Mouse (Mus musculus) embryonic facial prominence, embryonic 12.5 days (tissue): Measurements from ENCODE around the gene Arl3. TPM values are rescaled to one million over a fixed set of nuclear protein-coding genes. Genes with fewer than 3 reads are reported as not detected.
"Not testable (repeated sequence)": the region's sequence is repeated elsewhere in the genome, so short reads cannot be mapped to it uniquely, and the experiment has no call there.

Source experiments
- ATAC-seq: fragments of 200-750 bp; cut with Nextera tagmentation; 2 replicates; pipeline ENCODE4 v1.8.0; 2017; ENCODE audit not compliant: insufficient number of reproducible peaks, insufficient read depth, low FRiP score, low TSS enrichment
- H3K27ac ChIP-seq: fragments of 300-500 bp; sonication (generic); 2 replicates; pipeline ENCODE4 v1.5.1; 2016; ENCODE audit warnings: mild to moderate bottlenecking
- H3K27me3 ChIP-seq: fragments of 300-500 bp; sonication (generic); 2 replicates; pipeline ENCODE4 v1.6.1; 2016; ENCODE audit warnings: mild to moderate bottlenecking, moderate library complexity
- H3K36me3 ChIP-seq: fragments of 300-500 bp; sonication (generic); 2 replicates; pipeline ENCODE4 v1.6.1; 2016; ENCODE audit warnings: mild to moderate bottlenecking
- H3K4me1 ChIP-seq: fragments of 300-500 bp; sonication (generic); 2 replicates; pipeline ENCODE4 v1.6.1; 2016
- H3K4me2 ChIP-seq: fragments of 300-500 bp; sonication (generic); replicated peaks from 2 replicates; pipeline ENCODE4 v1.6.1; 2016; ENCODE audit warnings: mild to moderate bottlenecking, moderate library complexity
- H3K4me3 ChIP-seq: fragments of 300-500 bp; sonication (generic); 2 replicates; pipeline ENCODE4 v1.5.1; 2016; ENCODE audit warnings: mild to moderate bottlenecking
- H3K9ac ChIP-seq: fragments of 300-500 bp; sonication (generic); 2 replicates; pipeline ENCODE4 v1.6.1; 2016; ENCODE audit warnings: mild to moderate bottlenecking, moderate library complexity
- H3K9me3 ChIP-seq: fragments of 300-500 bp; sonication (generic); 2 replicates; pipeline ENCODE4 v1.6.1; 2016; ENCODE audit warnings: mild to moderate bottlenecking, moderate library complexity
- WGBS: fragments of 180-500 bp; shearing (Covaris S2); methylation state at CpG from one replicate; pipeline ENCODE4 v1.1.7; 2016; 5-methylcytosine and 5-hydroxymethylcytosine counted together
- polyA plus RNA-seq: library from polyadenylated mRNA; unstranded; fragments of >200 nt; fragmentation: Nextera tagmentation; extraction: Ambion mirVana; gene quantifications from 2 replicates; pipeline ENCODE4 v1.2.1, GENCODE M21; 2016

Gene Arl3
- polyA plus RNA-seq, 1 experiment from 2014 or later, result 191 TPM

DNA sequence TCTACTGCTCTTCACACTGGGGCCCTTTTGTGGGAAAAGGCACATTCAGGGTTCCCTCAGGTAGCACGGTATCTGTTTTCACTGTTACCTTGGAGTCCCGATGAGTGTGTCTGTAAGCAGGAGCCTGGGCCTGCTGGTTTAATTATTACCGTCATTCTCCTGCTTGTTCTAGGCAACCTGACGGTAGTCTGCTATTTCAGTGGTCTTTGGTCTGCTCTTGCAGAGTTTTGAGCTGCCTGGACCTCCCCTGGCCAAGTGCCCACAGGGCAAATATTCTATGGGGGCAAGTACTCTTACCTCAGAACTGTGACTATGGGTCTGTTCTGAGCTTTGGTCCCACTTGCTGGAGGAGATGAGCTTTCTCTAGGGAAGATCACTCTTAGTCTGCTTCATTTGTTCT, 2.2 kb upstream of the Arl3 start:
- no peak overlapping the region for H3K27ac ChIP-seq
- ATAC-seq, result no peak
- no peaks in the 10 kb centered on the region for H3K27me3 ChIP-seq
- 47% methylated on average over 4 of the region's 4 CpGs for WGBS
- no peak overlapping the region for H3K9ac ChIP-seq
- H3K9me3 ChIP-seq, result no peaks in the 10 kb centered on the region
- H3K36me3 ChIP-seq, result no peaks in the 10 kb centered on the region
- no peak overlapping the region for H3K4me3 ChIP-seq
- no peak overlapping the region for H3K4me2 ChIP-seq
- peaks cover 17% of the 10 kb centered on the region for H3K4me1 ChIP-seq

DNA sequence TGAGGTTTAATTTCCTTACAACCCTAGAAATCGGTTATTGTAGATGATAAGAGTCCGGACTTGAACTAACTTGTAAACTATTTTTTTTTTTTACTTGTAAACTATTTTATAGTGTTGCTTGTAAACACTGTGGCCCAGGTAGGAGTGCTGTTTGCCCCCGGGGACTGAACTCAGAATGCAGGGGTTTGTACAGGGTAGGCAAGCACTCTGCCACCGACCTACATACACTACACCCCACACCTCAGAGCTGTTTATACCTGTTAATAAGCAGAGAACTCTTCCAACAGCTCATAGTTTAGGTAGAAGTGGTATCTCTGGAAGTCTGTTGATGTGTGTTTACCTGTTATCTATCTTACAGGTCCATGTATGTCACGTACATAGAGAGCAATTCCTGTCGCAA, 992 bp upstream of the Arl3 start:
- WGBS, result 46% methylated on average over 6 of the region's 6 CpGs
- no peaks in the 10 kb centered on the region for H3K9me3 ChIP-seq
- H3K4me1 ChIP-seq, result peaks cover 17% of the 10 kb centered on the region
- H3K27me3 ChIP-seq, result no peaks in the 10 kb centered on the region
- no peak overlapping the region for H3K27ac ChIP-seq
- H3K36me3 ChIP-seq, result no peaks in the 10 kb centered on the region
- H3K4me2 ChIP-seq, result peak overlapping the region; percentile 73
- H3K4me3 ChIP-seq, result peak overlapping the region; percentile 80
- no peak for ATAC-seq
- peak overlapping the region; percentile 69 for H3K9ac ChIP-seq

DNA sequence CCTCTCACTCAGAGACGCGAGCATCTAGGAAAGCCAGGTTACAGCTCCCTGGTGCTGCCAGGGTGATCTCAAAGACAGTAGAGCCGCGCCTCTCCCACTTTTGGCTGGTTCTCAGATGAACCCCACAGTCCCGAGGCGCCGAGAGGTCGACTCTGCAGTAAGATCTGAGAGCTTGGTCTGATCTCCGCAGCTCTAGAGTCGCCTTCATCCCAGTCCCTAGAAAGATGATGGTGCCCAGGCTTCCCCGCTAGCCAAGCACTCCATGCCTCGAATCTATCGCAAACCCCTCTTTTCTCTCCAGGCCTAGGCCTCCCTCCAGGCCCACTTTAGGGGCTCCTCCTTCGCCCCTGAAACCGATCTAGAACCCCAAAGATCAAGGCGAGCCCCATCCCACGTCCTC, 450 bp downstream of the Arl3 start:
- Histone ChIP-seq H3K27ac (peak overlapping the region; percentile 80), H3K27me3 (no peaks in the 10 kb centered on the region), H3K4me2 (peak overlapping the region; percentile 73), H3K9me3 (no peaks in the 10 kb centered on the region), H3K36me3 (0 out of 2 replicates have a peak, but pooled peaks cover 2% of the 10 kb centered on the region), H3K9ac (peak overlapping the region; percentile 79), H3K4me1 (peaks cover 17% of the 10 kb centered on the region), H3K4me3 (peak overlapping the region; percentile 80)
- ATAC-seq, result peak; percentile 25
- 1% methylated on average over 17 of the region's 17 CpGs for WGBS

DNA sequence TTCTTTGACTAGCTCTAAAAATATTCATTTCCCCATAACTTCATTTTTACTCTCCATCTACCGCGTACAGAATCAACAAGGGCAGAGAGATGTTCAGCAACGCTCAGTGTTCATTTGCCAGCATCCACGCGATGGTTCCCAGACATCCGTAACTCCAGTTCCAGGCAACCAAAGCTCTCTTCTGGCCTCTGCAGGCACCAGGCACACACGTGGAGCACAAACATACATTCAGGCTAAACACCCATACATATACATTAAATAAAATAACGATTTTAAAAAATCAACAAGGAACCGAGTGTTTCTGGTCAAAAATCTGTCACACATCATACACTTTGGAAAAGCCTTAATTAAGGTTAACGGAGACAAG, 1.1 kb downstream of the Arl3 start:
- H3K4me2 ChIP-seq, result peak overlapping the region; percentile 73
- no peaks in the 10 kb centered on the region for H3K9me3 ChIP-seq
- H3K4me3 ChIP-seq, result peak overlapping the region; percentile 80
- H3K9ac ChIP-seq, result peak overlapping the region; percentile 79; the same call in 1 of the 2 replicates
- no peaks in the 10 kb centered on the region for H3K27me3 ChIP-seq
- H3K4me1 ChIP-seq, result peaks cover 17% of the 10 kb centered on the region
- no peak overlapping the region for H3K27ac ChIP-seq
- 16% methylated on average over 10 of the region's 10 CpGs for WGBS
- 0 out of 2 replicates have a peak, but pooled peaks cover 6% of the 10 kb centered on the region for H3K36me3 ChIP-seq
- ATAC-seq, result no peak

DNA sequence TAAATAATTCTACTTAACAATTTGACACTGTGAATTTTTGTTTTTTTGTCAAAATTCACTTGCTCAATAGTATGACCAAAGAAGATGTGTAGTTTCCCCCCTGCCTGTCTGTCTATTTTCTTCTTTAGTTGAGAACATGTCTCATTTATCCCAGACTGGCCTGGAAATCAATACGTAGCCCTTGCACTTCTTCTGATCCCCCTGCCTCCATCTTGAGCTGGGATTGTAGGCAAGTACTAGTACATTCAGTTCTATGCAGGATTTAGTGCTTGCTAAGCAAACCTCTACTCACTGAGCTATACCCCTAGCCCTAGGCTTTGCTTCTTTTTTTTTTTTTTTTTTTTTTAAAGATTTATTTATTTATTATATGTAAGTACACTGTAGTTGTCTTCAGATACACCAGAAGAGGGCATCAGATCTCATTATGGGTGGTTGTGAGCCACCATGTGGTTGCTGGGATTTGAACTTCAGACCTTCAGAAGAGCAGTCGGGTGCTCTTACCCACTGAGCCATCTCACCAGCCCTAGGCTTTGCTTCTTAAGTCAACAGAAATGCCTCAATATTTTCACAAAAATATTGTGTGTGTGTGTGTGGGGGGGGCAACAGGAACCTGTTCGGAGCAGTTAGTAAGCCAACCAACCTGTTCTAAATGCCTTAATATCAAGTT, 1.7 kb downstream of the Arl3 start:
- not testable (repeated sequence) for H3K9me3 ChIP-seq, H3K27ac ChIP-seq, H3K9ac ChIP-seq, H3K36me3 ChIP-seq, ATAC-seq, H3K4me3 ChIP-seq, H3K27me3 ChIP-seq
- Histone ChIP-seq H3K4me1 (peaks cover 17% of the 10 kb centered on the region), H3K4me2 (peak overlapping the region; percentile 73)
- WGBS, result 74% methylated on average over 3 of the region's 3 CpGs

DNA sequence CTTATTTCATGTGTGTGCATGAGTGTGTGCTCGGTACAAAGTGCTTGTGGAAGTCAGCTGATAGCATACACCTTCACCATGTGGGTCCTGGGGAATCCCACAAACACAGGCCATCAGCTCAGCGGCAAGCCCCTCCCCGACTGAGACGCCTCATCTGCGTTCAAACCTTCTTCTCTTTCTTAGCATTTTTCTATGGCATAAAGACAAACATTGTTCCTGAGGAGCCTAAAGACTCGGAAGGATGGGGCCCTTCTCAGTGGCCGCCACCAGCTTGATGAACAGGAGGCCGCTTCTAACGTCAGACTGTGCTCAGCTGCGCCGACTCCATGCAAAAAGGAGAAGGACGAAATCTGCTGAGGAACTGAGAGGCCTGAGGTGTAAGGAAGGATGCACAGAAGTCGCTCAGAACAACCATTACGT, 8.9 kb downstream of the Arl3 start:
- Histone ChIP-seq H3K4me3 (no peak overlapping the region), H3K4me1 (no peaks in the 10 kb centered on the region), H3K9me3 (no peaks in the 10 kb centered on the region), H3K9ac (no peak overlapping the region), H3K27me3 (no peaks in the 10 kb centered on the region), H3K4me2 (no peak overlapping the region), H3K27ac (no peak overlapping the region), H3K36me3 (0 out of 2 replicates have a peak, but pooled peaks cover 6% of the 10 kb centered on the region)
- no peak for ATAC-seq
- 81% methylated on average over 14 of the region's 14 CpGs for WGBS

DNA sequence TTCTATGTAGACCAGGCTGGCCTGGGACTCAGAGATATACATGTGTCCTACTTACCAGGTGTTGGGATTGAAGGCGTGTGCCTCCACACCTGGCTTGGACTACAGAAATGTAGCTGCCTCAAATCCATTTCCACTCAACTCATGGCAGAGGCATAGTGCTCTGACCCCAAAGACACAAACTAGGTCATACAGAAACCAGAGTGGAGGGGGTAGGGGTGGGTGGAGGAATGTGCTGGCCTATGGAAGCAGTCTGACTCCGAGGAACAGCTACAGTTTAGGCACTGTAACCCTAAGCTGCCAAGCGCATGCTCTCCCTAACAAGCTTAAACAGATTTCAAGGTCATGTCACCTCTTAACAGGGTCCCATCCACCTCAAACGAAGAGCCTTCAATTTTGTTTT, 9.4 kb downstream of the Arl3 start:
- no peak overlapping the region for H3K27ac ChIP-seq
- no peaks in the 10 kb centered on the region for H3K9me3 ChIP-seq
- 76% methylated on average over 4 of the region's 4 CpGs for WGBS
- H3K9ac ChIP-seq, result no peak overlapping the region
- H3K36me3 ChIP-seq, result 0 out of 2 replicates have a peak, but pooled peaks cover 6% of the 10 kb centered on the region
- H3K27me3 ChIP-seq, result no peaks in the 10 kb centered on the region
- H3K4me3 ChIP-seq, result no peak overlapping the region
- H3K4me2 ChIP-seq, result no peak overlapping the region
- no peaks in the 10 kb centered on the region for H3K4me1 ChIP-seq
- no peak for ATAC-seq

DNA sequence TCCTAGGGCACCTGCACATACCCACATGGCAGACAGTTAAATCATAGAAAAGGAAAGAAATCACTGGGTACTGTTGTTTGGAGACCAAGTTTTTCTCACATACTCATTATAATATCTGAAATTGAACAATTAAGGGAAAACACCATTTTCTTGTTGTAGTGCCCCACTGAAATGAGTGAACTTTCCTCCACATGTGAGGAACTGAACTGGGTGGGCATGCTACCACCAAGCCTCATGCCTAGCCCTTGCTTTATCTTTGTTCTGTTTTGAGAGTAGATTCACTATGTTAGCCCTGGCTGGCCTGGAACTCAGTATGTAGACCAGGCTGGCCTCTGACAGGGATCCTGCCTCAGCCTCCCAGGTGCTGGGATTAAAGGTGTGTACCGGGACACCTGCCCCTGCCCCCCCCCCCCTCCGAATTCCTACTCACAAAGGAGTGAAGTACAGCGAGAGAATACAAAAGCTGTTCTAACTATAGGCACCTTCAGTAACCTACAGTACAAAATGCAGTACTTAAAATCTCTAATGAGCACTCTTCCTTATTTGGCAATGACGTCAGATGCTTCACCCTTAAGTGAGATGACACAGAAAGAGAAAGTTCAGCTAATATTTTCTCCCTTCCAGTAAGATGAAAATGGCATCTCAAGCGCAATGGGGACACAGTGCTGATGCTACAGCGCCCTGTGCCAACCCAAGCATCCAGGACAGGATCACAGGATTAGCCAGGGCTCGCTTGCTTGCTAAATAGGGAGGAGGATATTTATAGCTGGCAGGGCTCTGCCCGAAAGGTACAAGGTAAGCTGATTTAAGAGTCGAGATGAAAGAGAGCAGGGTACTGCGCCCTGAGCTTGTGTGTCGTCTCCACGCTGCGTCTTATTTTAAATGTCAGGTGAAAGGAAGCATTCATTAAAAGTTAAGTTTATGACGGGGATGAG, 10.2 kb downstream of the Arl3 start:
- Histone ChIP-seq H3K9ac (no peak overlapping the region), H3K36me3 (peaks cover 8% of the 10 kb centered on the region; the same call in 1 of the 2 replicates), H3K4me3 (no peak overlapping the region), H3K27me3 (no peaks in the 10 kb centered on the region), H3K9me3 (no peaks in the 10 kb centered on the region), H3K27ac (no peak overlapping the region), H3K4me2 (no peak overlapping the region), H3K4me1 (no peaks in the 10 kb centered on the region)
- 88% methylated on average over 14 of the region's 14 CpGs for WGBS
- no peak for ATAC-seq

DNA sequence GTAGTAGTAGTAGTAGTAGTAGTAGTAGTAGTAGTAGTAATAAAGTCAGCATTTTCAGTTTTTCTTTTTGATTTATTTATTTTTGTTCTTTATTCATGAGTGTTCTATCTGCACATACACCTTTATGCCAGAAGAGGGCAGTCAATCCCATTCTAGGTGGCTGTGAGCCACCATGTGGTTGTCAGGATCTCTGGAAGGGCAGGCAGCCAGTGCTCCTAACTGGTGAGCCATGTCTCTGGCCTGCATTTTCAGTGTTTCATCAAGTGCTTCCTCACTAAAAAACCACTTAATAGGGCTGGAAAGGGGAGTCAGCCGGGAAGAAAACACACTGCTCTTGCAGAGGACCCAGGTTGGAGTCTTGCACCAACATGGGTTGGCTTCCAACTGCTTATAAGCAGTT, 10.9 kb downstream of the Arl3 start:
- 41% methylated on average over 1 of the region's 1 CpGs for WGBS
- H3K4me2 ChIP-seq, result no peak overlapping the region
- ATAC-seq, result no peak
- no peak overlapping the region for H3K4me3 ChIP-seq
- no peaks in the 10 kb centered on the region for H3K9me3 ChIP-seq
- H3K27ac ChIP-seq, result no peak overlapping the region
- no peaks in the 10 kb centered on the region for H3K27me3 ChIP-seq
- H3K9ac ChIP-seq, result no peak overlapping the region
- no peaks in the 10 kb centered on the region for H3K4me1 ChIP-seq
- H3K36me3 ChIP-seq, result peaks cover 8% of the 10 kb centered on the region

DNA sequence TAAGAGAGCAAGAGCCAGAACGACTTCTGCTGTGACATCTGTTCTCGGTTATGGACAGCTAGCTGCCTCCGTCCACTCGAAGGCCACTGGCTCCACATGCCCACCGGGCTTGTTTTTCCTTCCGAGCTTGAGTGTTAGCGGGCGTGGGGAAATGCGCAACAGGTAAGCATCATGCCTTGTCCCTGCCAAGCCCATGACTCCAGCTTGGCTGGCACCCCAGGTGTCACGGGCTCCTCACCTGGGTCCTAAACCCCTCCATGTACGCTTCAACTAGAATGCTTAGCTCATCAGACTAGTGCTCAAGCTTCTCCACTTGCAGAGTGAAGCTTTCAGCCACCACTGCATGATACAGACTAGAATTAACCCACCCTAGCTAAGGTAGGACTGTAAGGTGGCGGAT, 14.4 kb downstream of the Arl3 start:
- Histone ChIP-seq H3K4me2 (no peak overlapping the region), H3K27me3 (no peaks in the 10 kb centered on the region), H3K4me1 (no peaks in the 10 kb centered on the region), H3K9ac (no peak overlapping the region), H3K36me3 (peaks cover 32% of the 10 kb centered on the region), H3K4me3 (no peak overlapping the region), H3K9me3 (no peaks in the 10 kb centered on the region), H3K27ac (no peak overlapping the region)
- WGBS, result 47% methylated on average over 12 of the region's 12 CpGs
- no peak for ATAC-seq

DNA sequence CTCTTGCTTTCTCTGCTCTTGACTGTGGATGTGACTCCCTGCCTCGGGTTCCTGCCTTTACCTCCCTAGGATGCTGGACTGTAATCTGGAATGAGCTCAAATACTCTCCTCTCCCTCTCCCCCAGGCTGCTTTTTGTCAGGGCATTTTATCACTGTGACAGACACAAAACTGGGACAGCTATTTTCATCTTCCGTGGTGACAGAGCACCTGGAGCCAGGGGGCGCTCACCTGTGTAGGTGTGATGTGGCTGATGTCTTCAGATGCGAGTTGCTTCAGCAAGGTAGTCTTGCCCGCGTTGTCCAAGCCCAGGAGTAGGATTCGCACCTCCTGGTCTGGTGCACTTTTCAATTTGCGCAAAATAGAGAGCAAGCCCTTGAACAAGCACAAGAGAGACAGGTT, 15.0 kb downstream of the Arl3 start:
- WGBS, result 79% methylated on average over 8 of the region's 8 CpGs

DNA sequence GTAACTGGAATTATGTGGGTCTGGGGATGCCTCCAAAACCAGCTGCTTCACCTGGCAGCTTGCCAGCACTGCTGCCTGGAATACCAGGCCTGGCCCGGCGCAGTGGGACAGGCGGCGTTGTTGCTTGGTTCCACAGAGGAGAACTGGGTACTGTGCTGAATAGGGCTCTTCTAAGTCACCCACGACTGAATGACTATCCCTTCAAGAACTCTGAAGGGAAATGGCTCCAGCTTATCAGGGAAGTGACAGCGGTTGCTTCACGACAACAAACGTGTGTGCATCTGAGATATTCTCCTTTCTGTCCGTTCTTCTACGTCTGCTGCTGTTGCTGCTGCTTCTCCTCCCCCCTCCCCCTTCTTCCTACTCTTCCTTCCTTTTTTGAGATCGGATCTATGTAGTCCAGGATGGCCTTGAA, 19.4 kb downstream of the Arl3 start:
- H3K9ac ChIP-seq, result no peak overlapping the region
- no peaks in the 10 kb centered on the region for H3K27me3 ChIP-seq
- no peak overlapping the region for H3K27ac ChIP-seq
- H3K4me3 ChIP-seq, result no peak overlapping the region
- peaks cover 60% of the 10 kb centered on the region for H3K36me3 ChIP-seq
- WGBS, result 75% methylated on average over 11 of the region's 11 CpGs
- no peaks in the 10 kb centered on the region for H3K9me3 ChIP-seq
- no peak for ATAC-seq
- H3K4me1 ChIP-seq, result no peaks in the 10 kb centered on the region
- H3K4me2 ChIP-seq, result no peak overlapping the region

More for the DNA sequence above, 15.0 kb downstream of the Arl3 start:
- Histone ChIP-seq H3K4me1 (no peaks in the 10 kb centered on the region), H3K9me3 (no peaks in the 10 kb centered on the region), H3K36me3 (peaks cover 32% of the 10 kb centered on the region), H3K27ac (no peak overlapping the region), H3K9ac (no peak overlapping the region), H3K27me3 (no peaks in the 10 kb centered on the region), H3K4me2 (no peak overlapping the region), H3K4me3 (no peak overlapping the region)
- no peak for ATAC-seq
